Mouse (Mus musculus) regulatory T cell (primary cell): Measurements from ENCODE around the gene Lsm8.
"Not testable (repeated sequence)": the region's sequence is repeated elsewhere in the genome, so short reads cannot be mapped to it uniquely, and the experiment has no call there.

ENCODE experiments used
- in situ Hi-C: fragments of 300-600 bp; cut with MboI, MseI; formaldehyde crosslinking; loops from one replicate; pipeline ENCODE4 v1.15.1; 2025; ENCODE audit warnings: high pct_unique_total_duplicates

Gene Lsm8

GRCm38 (mm10) chr6:18848051-18848701 lies at the start of gene Lsm8:
Lsm8 (plus strand) TSS chr6:18848579.
- in situ Hi-C loops: no loop called here

GRCm38 (mm10) chr6:18800869-18801511 lies 47.4 kb upstream of the Lsm8 start:
- in situ Hi-C loops: no loop called here

GRCm38 (mm10) chr6:18812623-18813022 lies 35.8 kb upstream of the Lsm8 start:
- in situ Hi-C loops: no loop called here

GRCm38 (mm10) chr6:18815606-18816005 lies 32.8 kb upstream of the Lsm8 start:
- in situ Hi-C loops: no loop called here

GRCm38 (mm10) chr6:18819343-18819742 lies 29.0 kb upstream of the Lsm8 start:
- in situ Hi-C loops: no loop called here

GRCm38 (mm10) chr6:18820246-18820645 lies 28.1 kb upstream of the Lsm8 start:
- in situ Hi-C loops: no loop called here

GRCm38 (mm10) chr6:18822812-18823211 lies 25.6 kb upstream of the Lsm8 start:
- in situ Hi-C loops: no loop called here

- in situ Hi-C loops: no loop called here
Measured at GRCm38 (mm10) chr6:18832958-18833357, 15.4 kb upstream of the Lsm8 start.

GRCm38 (mm10) chr6:18844529-18844928 lies 3.9 kb upstream of the Lsm8 start:
- in situ Hi-C loops: not testable (repeated sequence)

GRCm38 (mm10) chr6:18845571-18845970 lies 2.8 kb upstream of the Lsm8 start:
- in situ Hi-C loops: not testable (repeated sequence)

- in situ Hi-C loops: no loop called here
Measured at GRCm38 (mm10) chr6:18848702-18849061, 303 bp downstream of the Lsm8 start.

GRCm38 (mm10) chr6:18855323-18855722 lies 6.9 kb downstream of the Lsm8 start:
- in situ Hi-C loops: loop anchor here (25.0 kb wide), 1 partner anchor 1168 kb away; the partner anchor contains the start of gene St7

- in situ Hi-C loops: loop anchor here (25.0 kb wide), 1 partner anchor 1169 kb away; the partner anchor contains the start of gene St7
Measured at GRCm38 (mm10) chr6:18856487-18857078, 8.2 kb downstream of the Lsm8 start.

GRCm38 (mm10) chr6:18866018-18866417 lies 17.6 kb downstream of the Lsm8 start, which contains the start of gene Ankrd7:
Ankrd7 (plus strand) TSS chr6:18866318.
- in situ Hi-C loops: loop anchor here (25.0 kb wide), 1 partner anchor 1179 kb away; the partner anchor contains the start of gene St7

- in situ Hi-C loops: no loop called here
Measured at GRCm38 (mm10) chr6:18889030-18889429, 40.7 kb downstream of the Lsm8 start.

GRCm38 (mm10) chr6:18894142-18894541 lies 45.8 kb downstream of the Lsm8 start:
- in situ Hi-C loops: no loop called here
